Mouse (Mus musculus) CH12.LX (cell line): ENCODE data around the gene Cers6. TPM values are rescaled to one million over a fixed set of nuclear protein-coding genes. Genes with fewer than 3 reads are reported as not detected.

ENCODE experiments used
- DNase-seq: peaks from one replicate; pipeline ENCODE4 v3.0.0-alpha.2; 2013; ENCODE audit errors: extremely low read depth
- H3K27ac ChIP-seq: 2 replicates; pipeline ENCODE4 v1.5.1; 2012; ENCODE audit warnings: low read depth, mild to moderate bottlenecking, control low read depth, moderate library complexity; ENCODE audit not compliant: insufficient read depth
- H3K27me3 ChIP-seq: replicated peaks from 2 replicates; pipeline ENCODE3; 2012; ENCODE audit warnings: inconsistent platforms
- H3K36me3 ChIP-seq, 2 experiments: replicated peaks in 1 of 2; 2 replicates each; pipeline versions ENCODE3 to v1.6.1; 2012; ENCODE audit warnings: inconsistent platforms in 1 of 2, low read length in 1 of 2, mild to moderate bottlenecking in 1 of 2, mixed read lengths in 1 of 2, moderate library complexity in 1 of 2; ENCODE audit not compliant: control insufficient read depth in 1 of 2, insufficient read depth in 1 of 2
- H3K4me1 ChIP-seq, 2 experiments: 2 replicates each; pipeline ENCODE4 v1.6.1; 2012; ENCODE audit warnings: inconsistent platforms in 1 of 2, moderate library complexity in 1 of 2; ENCODE audit not compliant: insufficient read depth in 2 of 2, control insufficient read depth in 1 of 2
- H3K4me2 ChIP-seq: 2 replicates; pipeline ENCODE4 v1.6.1; 2012; ENCODE audit warnings: low read depth, mild to moderate bottlenecking, control low read depth; ENCODE audit not compliant: poor library complexity, insufficient read depth, severe bottlenecking
- H3K4me3 ChIP-seq, 3 experiments: fragments of 150-350 bp in 1 of 3; sonication (generic) in 1 of 3; replicated peaks in 1 of 3; 2 replicates each; pipeline versions ENCODE3 to v1.5.1; 2011 to 2012; ENCODE audit warnings: low read depth in 2 of 3, low read length in 2 of 3, mild to moderate bottlenecking in 2 of 3, moderate library complexity in 2 of 3, control low read depth in 1 of 3, improper control_type of control experiment in 1 of 3, inconsistent platforms in 1 of 3, mixed read lengths in 1 of 3; ENCODE audit not compliant: poor library complexity in 1 of 3
- H3K79me2 ChIP-seq: replicated peaks from 2 replicates; pipeline ENCODE4 v1.6.1; 2012; ENCODE audit warnings: mild to moderate bottlenecking, moderate library complexity; ENCODE audit not compliant: control insufficient read depth, poor library complexity, insufficient read depth, severe bottlenecking; ENCODE audit errors: extremely low read depth
- H3K9ac ChIP-seq: 2 replicates; pipeline ENCODE4 v1.6.1; 2012; ENCODE audit warnings: low read depth, mild to moderate bottlenecking, control low read depth, moderate library complexity; ENCODE audit not compliant: insufficient read depth
- H3K9me3 ChIP-seq: replicated peaks from 2 replicates; pipeline ENCODE3; 2012; ENCODE audit warnings: low read length, inconsistent platforms, mixed read lengths
- CHD2 ChIP-seq: IDR thresholded peaks from 2 replicates; pipeline ENCODE4 v1.6.1; 2011; ENCODE audit warnings: low read length, improper control_type of control experiment
- CTCF ChIP-seq, 2 experiments: IDR thresholded peaks in 1 of 2; conservative IDR thresholded peaks in 1 of 2; 2 replicates each; pipeline ENCODE4 v1.5.1; 2011 to 2012; ENCODE audit warnings: low read depth in 2 of 2, low read length in 2 of 2, improper control_type of control experiment in 1 of 2, inconsistent platforms in 1 of 2, mild to moderate bottlenecking in 1 of 2, moderate library complexity in 1 of 2
- EP300 ChIP-seq: IDR thresholded peaks from 2 replicates; pipeline ENCODE4 v1.6.1; 2011; ENCODE audit warnings: low read length, improper control_type of control experiment
- ETS1 ChIP-seq: conservative IDR thresholded peaks from 2 replicates; pipeline ENCODE4 v1.6.1; 2012; ENCODE audit warnings: low read depth, mild to moderate bottlenecking, inconsistent platforms, low read length, improper control_type of control experiment, moderate library complexity
- GABPA ChIP-seq: IDR thresholded peaks from 2 replicates; pipeline ENCODE4 v1.6.1; 2012; ENCODE audit warnings: low read depth, low read length, improper control_type of control experiment, inconsistent platforms; ENCODE audit not compliant: insufficient replicate concordance
- JUN ChIP-seq: IDR thresholded peaks from 2 replicates; pipeline ENCODE4 v1.6.1; 2011; ENCODE audit warnings: low read depth, mild to moderate bottlenecking, low read length, improper control_type of control experiment, moderate library complexity; ENCODE audit not compliant: insufficient read depth
- JUND ChIP-seq: conservative IDR thresholded peaks from 2 replicates; pipeline ENCODE4 v1.6.1; 2011; ENCODE audit warnings: low read depth, low read length, improper control_type of control experiment
- KAT2A ChIP-seq: IDR thresholded peaks from 2 replicates; pipeline ENCODE4 v1.6.1; 2012; ENCODE audit warnings: low read length, improper control_type of control experiment, inconsistent platforms; ENCODE audit not compliant: insufficient replicate concordance
- MAX ChIP-seq: IDR thresholded peaks from 2 replicates; pipeline ENCODE4 v1.6.1; 2011; ENCODE audit warnings: low read length, improper control_type of control experiment
- MEF2A ChIP-seq: IDR thresholded peaks from 2 replicates; pipeline ENCODE4 v1.6.1; 2014; ENCODE audit warnings: low read depth, mild to moderate bottlenecking, inconsistent platforms, low read length, improper control_type of control experiment, borderline replicate concordance
- NELFE ChIP-seq: IDR thresholded peaks from 2 replicates; pipeline ENCODE4 v1.6.1; 2011; ENCODE audit warnings: low read depth, low read length, improper control_type of control experiment
- POLR2AphosphoS2 ChIP-seq: IDR thresholded peaks from 2 replicates; pipeline ENCODE4 v1.6.1; 2011; ENCODE audit warnings: low read depth, low read length, improper control_type of control experiment
- TBP ChIP-seq: conservative IDR thresholded peaks from 2 replicates; pipeline ENCODE4 v1.6.1; 2011; ENCODE audit warnings: low read depth, low read length, improper control_type of control experiment
- UBTF ChIP-seq: IDR thresholded peaks from 2 replicates; pipeline ENCODE4 v1.6.1; 2012; ENCODE audit warnings: low read depth, mild to moderate bottlenecking, inconsistent platforms, low read length, improper control_type of control experiment, moderate library complexity
- USF1 ChIP-seq: IDR thresholded peaks from 2 replicates; pipeline ENCODE4 v1.6.1; 2014; ENCODE audit warnings: low read depth, mild to moderate bottlenecking, inconsistent platforms, low read length, improper control_type of control experiment
- ZC3H11A ChIP-seq: IDR thresholded peaks from 2 replicates; pipeline ENCODE4 v1.6.1; 2012; ENCODE audit warnings: low read depth, mild to moderate bottlenecking, inconsistent platforms, low read length, improper control_type of control experiment
- ZKSCAN1 ChIP-seq: IDR thresholded peaks from 2 replicates; pipeline ENCODE4 v1.6.1; 2012; ENCODE audit warnings: low read depth, inconsistent platforms, low read length, improper control_type of control experiment, borderline replicate concordance
- ZMIZ1 ChIP-seq: IDR thresholded peaks from 2 replicates; pipeline ENCODE4 v1.6.1; 2012; ENCODE audit warnings: low read depth, mild to moderate bottlenecking, inconsistent platforms, low read length, improper control_type of control experiment
- dilution Hi-C: fragments of 300-500 bp; cut with MboI; formaldehyde crosslinking; loops from 2 replicates; pipeline ENCODE4 v1.14.3; 2020; ENCODE audit warnings: low sequenced_read_pairs; ENCODE audit not compliant: extremely low pct_unique_long_range_greater_than_20kb, extremely low pct_ligation_motif_present
- in situ Hi-C: fragments of 300-500 bp; cut with MboI; formaldehyde crosslinking; loops from 3 replicates; pipeline ENCODE4 v1.14.3; 2019; ENCODE audit warnings: low sequenced_read_pairs, low pct_ligation_motif_present, low pct_unique_long_range_greater_than_20kb, mixed read lengths
- polyA plus RNA-seq: library from polyadenylated mRNA; unstranded; fragments of >175 nt; gene quantifications from 2 replicates; pipeline ENCODE4 v1.2.1, GENCODE M21; 2012; ENCODE audit warnings: low read depth; ENCODE audit not compliant: insufficient read length
- total RNA-seq, 2 experiments: library from RNA; depleted of rRNA; stranded (reverse); fragments of 300-350 nt in 1 of 2; fragments of >200 nt in 1 of 2; gene quantifications; 2 replicates each; pipeline ENCODE4 v1.2.3; 2012 to 2014

Cers6 gene
- total and polyA plus RNA-seq, 3 experiments: not detected

- in situ Hi-C loops (no loop called here), dilution Hi-C loops (no loop called here)
- no peaks in the 10 kb centered on the region for H3K27me3 ChIP-seq
- H3K27ac ChIP-seq: no peak overlapping the region
- H3K9ac ChIP-seq: no peak overlapping the region
- no peak overlapping the region for H3K4me2 ChIP-seq
- H3K4me1 ChIP-seq: no peaks in the 10 kb centered on the region
- H3K79me2 ChIP-seq: no peaks in the 10 kb centered on the region
- no peak for DNase-seq
- no peaks in the 10 kb centered on the region for H3K36me3 ChIP-seq
- H3K9me3 ChIP-seq: peaks cover 69% of the 10 kb centered on the region
- TF ChIP-seq USF1: no peak
- no peak for TF ChIP-seq NELFE
- no peak for TF ChIP-seq UBTF
- TF ChIP-seq MAX: no peak
- no peak for TF ChIP-seq CTCF (conservative IDR thresholded peaks at IDR 0.05 in 1 of 2, IDR thresholded peaks at IDR 0.05 in 1 of 2; ENCODE audit: low read depth in 2 of 2, low read length in 2 of 2)
- no peak for TF ChIP-seq EP300
- no peak for TF ChIP-seq GABPA
- no peak for TF ChIP-seq ZMIZ1
- TF ChIP-seq JUN: no peak
- no peak for TF ChIP-seq KAT2A
- TF ChIP-seq ZC3H11A: no peak
- TF ChIP-seq MEF2A: no peak
- TF ChIP-seq ETS1: no peak
- TF ChIP-seq JUND: no peak
- no peak for TF ChIP-seq ZKSCAN1
- no peak overlapping the region for H3K4me3 ChIP-seq
Observed at GRCm38 (mm10) chr2:68932656-68933055, 71.4 kb downstream of the Cers6 start.

- Histone ChIP-seq H3K9ac (no peak overlapping the region), H3K27ac (no peak overlapping the region), H3K4me1 (no peaks in the 10 kb centered on the region), H3K4me2 (no peak overlapping the region), H3K4me3 (no peak overlapping the region)
- in situ Hi-C loops: no loop called here
- no peak for TF ChIP-seq CHD2
- no peak for TF ChIP-seq MAX
- TF ChIP-seq JUND: no peak
- TF ChIP-seq TBP: no peak
- TF ChIP-seq POLR2AphosphoS2: no peak
- TF ChIP-seq, all 38 proteins: peak for 0
- peaks cover 52% of the 10 kb centered on the region for H3K9me3 ChIP-seq
- H3K79me2 ChIP-seq: no peaks in the 10 kb centered on the region
- DNase-seq: no peak
- dilution Hi-C loops: no loop called here
- H3K36me3 ChIP-seq: no peaks in the 10 kb centered on the region
- no peaks in the 10 kb centered on the region for H3K27me3 ChIP-seq
Observed at GRCm38 (mm10) chr2:68934651-68935050, 73.4 kb downstream of the Cers6 start.
